Mouse (Mus musculus): Measurements from ENCODE around the gene Trim17. TPM values are rescaled to one million over a fixed set of nuclear protein-coding genes. Genes with fewer than 3 reads are reported as not detected.
A peak's percentile ranks its signal among the peaks of the same experiment; 100 is the strongest.

The Trim17 gene
- polyA plus RNA-seq, 1 experiment = 0.23 TPM

DNA sequence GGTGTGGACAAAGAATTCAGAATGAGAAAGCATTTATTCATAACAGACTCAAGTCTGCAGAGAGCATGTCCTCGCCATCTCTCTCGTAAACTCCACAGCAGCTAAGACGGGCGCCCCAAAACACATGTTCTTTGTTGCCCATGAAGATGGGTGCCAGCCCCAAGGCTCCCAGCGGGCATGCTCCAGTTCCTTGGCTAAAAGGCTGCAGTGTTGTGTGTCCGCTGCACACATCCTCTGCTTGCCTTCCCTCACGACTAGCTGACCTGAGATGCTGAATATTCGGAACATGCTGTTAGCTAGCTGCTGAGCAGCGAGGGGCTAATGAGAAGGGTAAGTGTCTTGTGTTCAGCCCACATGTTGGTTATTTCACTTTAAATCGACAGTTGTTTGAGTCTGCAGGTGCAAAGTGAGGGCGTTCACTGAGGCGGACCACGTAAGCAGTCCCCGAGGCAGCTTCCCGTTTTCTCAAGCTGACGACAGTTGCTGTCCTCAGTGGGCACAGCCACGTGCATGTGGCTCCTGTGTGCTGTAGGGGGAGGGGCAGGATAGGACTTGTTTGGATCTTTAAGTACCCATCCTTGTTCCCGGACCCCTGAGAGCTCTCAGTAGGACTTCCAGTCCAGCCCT lies 28.1 kb downstream of the Trim17 start:
- WGBS = 32% methylated on average over 18 of the region's 18 CpGs
- TF ChIP-seq CTCF (IDR thresholded peaks at IDR 0.05; ENCODE audit: extremely low read depth, insufficient read depth, insufficient read length, insufficient replicate concordance) (no peak), POLR2A (IDR thresholded peaks at IDR 0.05; ENCODE audit: low read depth, low read length) (no peak)
- Histone ChIP-seq H3K27me3 (ENCODE audit: control insufficient read depth, insufficient read depth, low read length) (no peaks in the 10 kb centered on the region), H3K27ac (ENCODE audit: insufficient read depth, low read length) (peak overlapping the region; percentile 84), H3K36me3 (ENCODE audit: control insufficient read depth, insufficient read depth, low read length) (peaks cover 32% of the 10 kb centered on the region), H3K4me1 (ENCODE audit: control insufficient read depth, insufficient read depth, insufficient read length) (peaks cover 26% of the 10 kb centered on the region; the same call in 1 of the 2 replicates), H3K4me3 (ENCODE audit: extremely low read depth, insufficient read depth, insufficient read length) (no peak overlapping the region; the same call in 1 of the 2 replicates)
- DNase-seq (ENCODE audit: low read depth in 1 of 2, low spot score in 2 of 2) = peak; percentile 67 to 91

DNA sequence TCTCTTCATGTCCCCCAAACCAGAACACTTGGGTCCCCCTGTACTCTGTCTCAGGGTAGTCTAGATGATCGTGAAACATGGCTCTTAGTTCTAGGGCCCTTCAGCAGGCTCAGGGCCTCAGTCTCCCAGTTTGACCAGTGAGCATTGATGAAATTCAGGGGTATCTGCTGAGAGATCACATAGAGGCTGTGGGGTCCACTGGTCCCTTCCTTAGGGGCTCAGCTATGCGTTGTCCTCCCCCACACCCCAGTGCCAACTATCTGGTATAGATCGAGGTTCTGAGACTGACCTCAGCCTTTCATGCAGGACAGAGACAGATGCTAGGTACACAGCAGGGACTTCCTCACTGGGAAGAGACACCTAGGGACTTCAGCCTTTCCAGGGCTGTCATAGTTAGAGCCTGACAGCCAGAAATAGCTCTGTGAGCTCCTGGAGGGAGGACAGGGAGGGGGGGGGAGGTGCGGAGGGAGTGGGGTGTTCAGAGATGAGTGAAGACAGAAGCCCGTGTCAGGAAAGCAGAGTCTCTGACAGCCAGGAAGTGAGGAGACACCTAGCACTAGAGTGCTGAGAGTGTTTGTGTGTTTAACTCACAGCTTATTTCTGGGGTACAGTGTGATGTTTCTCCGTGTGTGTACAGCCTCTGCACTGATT lies 29.3 kb downstream of the Trim17 start:
- H3K4me1 ChIP-seq (ENCODE audit: control insufficient read depth, insufficient read depth, insufficient read length) = peaks cover 26% of the 10 kb centered on the region; the same call in 1 of the 2 replicates
- no peak for TF ChIP-seq POLR2A (IDR thresholded peaks at IDR 0.05; ENCODE audit: low read depth, low read length)
- TF ChIP-seq CTCF (IDR thresholded peaks at IDR 0.05; ENCODE audit: extremely low read depth, insufficient read depth, insufficient read length, insufficient replicate concordance) = no peak
- WGBS = 70% methylated on average over 6 of the region's 6 CpGs
- peak overlapping the region; percentile 32 for H3K27ac ChIP-seq (ENCODE audit: insufficient read depth, low read length)
- no peak overlapping the region for H3K4me3 ChIP-seq (ENCODE audit: extremely low read depth, insufficient read depth, insufficient read length)
- DNase-seq (ENCODE audit: low read depth in 1 of 2, low spot score in 2 of 2) = no peak
- no peaks in the 10 kb centered on the region for H3K27me3 ChIP-seq (ENCODE audit: control insufficient read depth, insufficient read depth, low read length)
- peaks cover 38% of the 10 kb centered on the region for H3K36me3 ChIP-seq (ENCODE audit: control insufficient read depth, insufficient read depth, low read length)

- no peak for DNase-seq (ENCODE audit: low read depth in 1 of 2, low spot score in 2 of 2)
- Histone ChIP-seq H3K27ac (ENCODE audit: insufficient read depth, low read length) (no peak overlapping the region), H3K4me3 (ENCODE audit: extremely low read depth, insufficient read depth, insufficient read length) (no peak overlapping the region), H3K27me3 (ENCODE audit: control insufficient read depth, insufficient read depth, low read length) (no peaks in the 10 kb centered on the region), H3K36me3 (ENCODE audit: control insufficient read depth, insufficient read depth, low read length) (peaks cover 46% of the 10 kb centered on the region), H3K4me1 (ENCODE audit: control insufficient read depth, insufficient read depth, insufficient read length) (peaks cover 21% of the 10 kb centered on the region; the same call in 1 of the 2 replicates)
- TF ChIP-seq CTCF (IDR thresholded peaks at IDR 0.05; ENCODE audit: extremely low read depth, insufficient read depth, insufficient read length, insufficient replicate concordance) (no peak), POLR2A (IDR thresholded peaks at IDR 0.05; ENCODE audit: low read depth, low read length) (no peak)
- WGBS = 53% methylated on average over 7 of the region's 7 CpGs
Observed at GRCm38 (mm10) chr11:58984657-58985056, 30.2 kb downstream of the Trim17 start.

DNA sequence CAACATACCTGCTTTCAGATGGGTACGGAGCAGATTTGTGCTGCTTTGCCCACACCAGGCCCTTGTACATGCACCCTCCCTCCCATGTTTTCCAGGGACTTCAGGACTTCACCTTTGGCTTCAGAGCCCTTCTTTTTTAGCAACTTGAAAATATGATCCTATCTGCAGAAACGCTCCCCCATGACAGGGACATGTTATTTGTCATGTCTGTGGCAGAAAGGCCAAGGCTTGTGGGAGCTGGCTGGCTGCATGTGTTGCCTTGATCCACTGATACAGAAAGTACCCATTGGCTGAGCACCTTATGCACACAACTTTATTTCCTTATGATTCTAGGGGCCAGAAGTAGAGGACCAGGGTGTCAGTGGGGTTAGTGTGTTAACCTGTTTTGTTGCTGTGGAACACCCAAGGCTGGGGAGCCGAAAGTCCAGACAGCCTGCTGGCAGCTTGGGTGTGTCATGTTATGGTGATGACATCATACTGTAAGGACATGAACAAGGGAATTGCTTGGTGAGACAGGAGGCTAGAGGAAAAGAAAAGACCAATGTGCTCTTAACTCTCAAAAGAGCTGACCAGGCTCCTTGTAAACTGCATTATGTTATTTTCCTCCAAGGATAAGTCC lies 30.9 kb downstream of the Trim17 start:
- TF ChIP-seq POLR2A (IDR thresholded peaks at IDR 0.05; ENCODE audit: low read depth, low read length) = no peak
- DNase-seq (ENCODE audit: low read depth in 1 of 2, low spot score in 2 of 2) = no peak
- Histone ChIP-seq H3K4me1 (ENCODE audit: control insufficient read depth, insufficient read depth, insufficient read length) (peaks cover 16% of the 10 kb centered on the region; the same call in 1 of the 2 replicates), H3K4me3 (ENCODE audit: extremely low read depth, insufficient read depth, insufficient read length) (no peak overlapping the region), H3K27me3 (ENCODE audit: control insufficient read depth, insufficient read depth, low read length) (no peaks in the 10 kb centered on the region), H3K27ac (ENCODE audit: insufficient read depth, low read length) (no peak overlapping the region), H3K36me3 (ENCODE audit: control insufficient read depth, insufficient read depth, low read length) (peaks cover 53% of the 10 kb centered on the region)
- 96% methylated on average over 3 of the region's 3 CpGs for WGBS

GRCm38 (mm10) chr11:58989166-58989565 lies 34.7 kb downstream of the Trim17 start:
- Histone ChIP-seq H3K36me3 (ENCODE audit: control insufficient read depth, insufficient read depth, low read length) (peaks cover 49% of the 10 kb centered on the region), H3K4me3 (ENCODE audit: extremely low read depth, insufficient read depth, insufficient read length) (no peak overlapping the region), H3K4me1 (ENCODE audit: control insufficient read depth, insufficient read depth, insufficient read length) (peaks cover 8% of the 10 kb centered on the region; the same call in 1 of the 2 replicates), H3K27ac (ENCODE audit: insufficient read depth, low read length) (no peak overlapping the region), H3K27me3 (ENCODE audit: control insufficient read depth, insufficient read depth, low read length) (no peaks in the 10 kb centered on the region)
- WGBS = over 99% methylated on average over 4 of the region's 4 CpGs
- TF ChIP-seq CTCF (IDR thresholded peaks at IDR 0.05; ENCODE audit: extremely low read depth, insufficient read depth, insufficient read length, insufficient replicate concordance) (no peak), POLR2A (IDR thresholded peaks at IDR 0.05; ENCODE audit: low read depth, low read length) (no peak)
- no peak for DNase-seq (ENCODE audit: low read depth in 1 of 2, low spot score in 2 of 2)

DNA sequence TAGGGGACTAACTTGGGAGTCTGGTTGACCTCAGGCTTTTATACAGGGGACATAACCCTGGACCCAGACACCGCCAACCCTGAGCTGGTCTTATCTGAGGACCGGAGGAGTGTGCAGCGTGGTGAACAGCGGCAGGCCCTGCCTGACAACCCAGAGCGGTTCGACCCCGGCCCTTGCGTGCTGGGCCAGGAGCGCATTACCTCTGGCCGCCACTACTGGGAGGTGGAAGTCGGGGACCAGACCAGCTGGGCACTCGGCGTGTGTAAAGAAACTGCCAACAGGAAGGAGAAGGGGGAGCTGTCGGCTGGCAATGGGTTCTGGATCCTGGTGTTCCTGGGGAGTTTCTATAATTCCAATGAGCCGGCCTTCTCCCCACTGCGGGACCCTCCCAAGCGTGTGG lies 35.7 kb downstream of the Trim17 start:
- Histone ChIP-seq H3K27me3 (ENCODE audit: control insufficient read depth, insufficient read depth, low read length) (no peaks in the 10 kb centered on the region), H3K4me1 (ENCODE audit: control insufficient read depth, insufficient read depth, insufficient read length) (peaks cover 14% of the 10 kb centered on the region), H3K36me3 (ENCODE audit: control insufficient read depth, insufficient read depth, low read length) (peaks cover 41% of the 10 kb centered on the region), H3K4me3 (ENCODE audit: extremely low read depth, insufficient read depth, insufficient read length) (no peak overlapping the region), H3K27ac (ENCODE audit: insufficient read depth, low read length) (no peak overlapping the region)
- WGBS = 91% methylated on average over 17 of the region's 17 CpGs
- no peak for DNase-seq (ENCODE audit: low read depth in 1 of 2, low spot score in 2 of 2)
- TF ChIP-seq CTCF (IDR thresholded peaks at IDR 0.05; ENCODE audit: extremely low read depth, insufficient read depth, insufficient read length, insufficient replicate concordance) (no peak), POLR2A (IDR thresholded peaks at IDR 0.05; ENCODE audit: low read depth, low read length) (no peak)

All from spleen, adult 2 months (tissue).